Mouse (Mus musculus) ES-E14 (cell line): Measurements from ENCODE around the gene Slco1a1.

Experiments used
- CHD2 ChIP-seq: IDR thresholded peaks from 2 replicates; pipeline ENCODE4 v1.6.1; 2014; ENCODE audit warnings: mild to moderate bottlenecking, low read depth, low read length, inconsistent platforms
- ZC3H11A ChIP-seq: IDR thresholded peaks from 2 replicates; pipeline ENCODE4 v1.6.1; 2012; ENCODE audit warnings: low read depth, mild to moderate bottlenecking, inconsistent platforms, low read length, borderline replicate concordance

DNA sequence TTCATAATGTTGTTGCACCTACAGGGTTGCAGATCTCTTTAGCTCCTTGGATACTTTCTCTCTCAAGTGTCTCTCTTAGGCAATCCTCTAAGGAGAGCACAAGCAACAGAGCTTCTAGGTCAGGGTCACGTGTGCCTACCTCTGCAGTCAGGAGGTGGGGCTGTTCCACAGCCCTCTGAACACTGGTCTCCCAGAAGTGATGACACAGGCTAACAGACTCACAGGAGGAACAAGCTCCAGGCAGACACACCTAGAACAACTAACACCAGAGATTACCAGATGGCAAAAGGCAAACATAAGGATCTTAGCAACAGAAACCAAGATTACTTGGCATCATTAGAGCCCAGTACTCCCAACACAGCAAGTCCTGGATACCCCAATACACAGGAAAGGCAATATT, 64.2 kb downstream of the Slco1a1 start:
- TF ChIP-seq ZC3H11A: no peak
- no peak for TF ChIP-seq CHD2
